Mouse (Mus musculus) kidney, embryonic 15.5 days (tissue): Measurements from ENCODE around the gene Exoc6. TPM values are rescaled to one million over a fixed set of nuclear protein-coding genes. Genes with fewer than 3 reads are reported as not detected.
A peak's percentile ranks its signal among the peaks of the same experiment; 100 is the strongest.
"Not testable (repeated sequence)": the region's sequence is repeated elsewhere in the genome, so short reads cannot be mapped to it uniquely, and the experiment has no call there.

Experiments used
- ATAC-seq: fragments of 200-750 bp; cut with Nextera tagmentation; replicated peaks from 2 replicates; pipeline ENCODE4 v1.8.0; 2017; ENCODE audit warnings: moderate TSS enrichment; ENCODE audit not compliant: low FRiP score
- H3K27ac ChIP-seq: fragments of 300-500 bp; sonication (generic); 2 replicates; pipeline ENCODE4 v1.5.1; 2015; ENCODE audit warnings: mild to moderate bottlenecking, inconsistent platforms
- H3K27me3 ChIP-seq: fragments of 300-500 bp; sonication (generic); 2 replicates; pipeline ENCODE4 v1.6.1; 2015; ENCODE audit warnings: inconsistent platforms
- H3K36me3 ChIP-seq: fragments of 300-500 bp; sonication (generic); 2 replicates; pipeline ENCODE4 v1.6.1; 2015; ENCODE audit warnings: inconsistent platforms
- H3K4me1 ChIP-seq: fragments of 300-500 bp; sonication (generic); 2 replicates; pipeline ENCODE4 v1.6.1; 2015; ENCODE audit warnings: inconsistent platforms
- H3K4me2 ChIP-seq: fragments of 300-500 bp; sonication (generic); 2 replicates; pipeline ENCODE4 v1.6.1; 2015; ENCODE audit warnings: moderate library complexity, mild to moderate bottlenecking, inconsistent platforms
- H3K4me3 ChIP-seq: fragments of 300-500 bp; sonication (generic); replicated peaks from 2 replicates; pipeline ENCODE4 v1.5.1; 2015; ENCODE audit warnings: mild to moderate bottlenecking, inconsistent platforms
- H3K9ac ChIP-seq: fragments of 300-500 bp; sonication (generic); 2 replicates; pipeline ENCODE4 v1.6.1; 2015; ENCODE audit warnings: mild to moderate bottlenecking, inconsistent platforms
- H3K9me3 ChIP-seq: fragments of 300-500 bp; sonication (generic); replicated peaks from 2 replicates; pipeline ENCODE4 v1.6.1; 2016; ENCODE audit warnings: inconsistent platforms
- WGBS: fragments of 180-500 bp; shearing (Covaris S2); methylation state at CpG from one replicate; pipeline ENCODE4 v1.1.7; 2015; ENCODE audit warnings: mixed read lengths; 5-methylcytosine and 5-hydroxymethylcytosine counted together
- polyA plus RNA-seq: library from polyadenylated mRNA; unstranded; fragments of >200 nt; fragmentation: Nextera tagmentation; extraction: Ambion mirVana; gene quantifications from 2 replicates; pipeline ENCODE4 v1.2.1, GENCODE M21; 2015

Gene Exoc6
- polyA plus RNA-seq, 1 experiment from 2014 or later = 23.2 TPM

GRCm38 (mm10) chr19:37543537-37544326, 6.5 kb upstream of the Exoc6 start:
- 0 out of 2 replicates have a peak, but pooled peaks cover 5% of the 10 kb centered on the region for H3K4me1 ChIP-seq
- ATAC-seq = no peak
- no peak overlapping the region for H3K4me3 ChIP-seq
- 0 out of 2 replicates have a peak overlapping the region, but pooled peaks have one; percentile 12 for H3K4me2 ChIP-seq
- H3K9me3 ChIP-seq = no peaks in the 10 kb centered on the region
- peaks cover 9% of the 10 kb centered on the region for H3K27me3 ChIP-seq
- WGBS = 47% methylated on average over 13 of the region's 13 CpGs
- H3K27ac ChIP-seq = peak overlapping the region; percentile 18; the same call in 1 of the 2 replicates
- no peak overlapping the region for H3K9ac ChIP-seq
- no peaks in the 10 kb centered on the region for H3K36me3 ChIP-seq

GRCm38 (mm10) chr19:37544476-37544875, 5.7 kb upstream of the Exoc6 start:
- Histone ChIP-seq H3K4me3 (no peak overlapping the region), H3K27ac (no peak overlapping the region), H3K9ac (no peak overlapping the region), H3K4me1 (0 out of 2 replicates have a peak, but pooled peaks cover 5% of the 10 kb centered on the region), H3K36me3 (no peaks in the 10 kb centered on the region), H3K27me3 (peaks cover 16% of the 10 kb centered on the region), H3K9me3 (no peaks in the 10 kb centered on the region), H3K4me2 (no peak overlapping the region)
- no peak for ATAC-seq
- 89% methylated on average over 9 of the region's 9 CpGs for WGBS

DNA sequence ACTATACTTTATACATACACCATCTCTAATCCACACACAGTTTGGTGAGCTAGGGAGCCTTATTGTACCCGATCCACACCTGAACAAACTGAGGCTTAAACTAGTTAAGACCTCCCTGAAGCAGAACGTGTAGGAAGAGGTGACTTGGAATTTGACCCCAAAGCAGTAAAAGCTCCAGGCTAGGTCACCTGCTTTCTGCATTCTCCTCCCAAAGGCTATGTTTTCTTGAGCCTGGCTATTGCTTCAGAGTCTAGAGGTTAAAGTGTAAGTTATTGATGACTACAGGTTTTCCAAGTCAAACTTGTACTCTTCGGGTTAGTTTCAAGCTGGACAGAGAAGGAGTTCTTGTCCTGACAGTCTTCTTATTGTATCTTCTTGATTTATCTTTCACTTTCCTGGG, 5.0 kb upstream of the Exoc6 start:
- H3K9ac ChIP-seq = no peak overlapping the region
- H3K4me3 ChIP-seq = no peak overlapping the region
- no peaks in the 10 kb centered on the region for H3K9me3 ChIP-seq
- ATAC-seq = no peak
- no peaks in the 10 kb centered on the region for H3K36me3 ChIP-seq
- no peak overlapping the region for H3K4me2 ChIP-seq
- H3K4me1 ChIP-seq = peaks cover 11% of the 10 kb centered on the region; the same call in 1 of the 2 replicates
- no peak overlapping the region for H3K27ac ChIP-seq
- 48% methylated on average over 3 of the region's 3 CpGs for WGBS
- peaks cover 19% of the 10 kb centered on the region for H3K27me3 ChIP-seq

GRCm38 (mm10) chr19:37545725-37546124, 4.5 kb upstream of the Exoc6 start:
- Histone ChIP-seq H3K9me3 (no peaks in the 10 kb centered on the region), H3K36me3 (no peaks in the 10 kb centered on the region), H3K27me3 (peaks cover 19% of the 10 kb centered on the region), H3K4me1 (peaks cover 12% of the 10 kb centered on the region), H3K4me3 (no peak overlapping the region), H3K4me2 (no peak overlapping the region), H3K27ac (no peak overlapping the region), H3K9ac (no peak overlapping the region)
- 87% methylated on average over 6 of the region's 6 CpGs for WGBS
- no peak for ATAC-seq

- Histone ChIP-seq H3K27ac (no peak overlapping the region), H3K4me1 (peaks cover 22% of the 10 kb centered on the region), H3K4me2 (no peak overlapping the region), H3K27me3 (peaks cover 19% of the 10 kb centered on the region), H3K9me3 (no peaks in the 10 kb centered on the region), H3K4me3 (no peak overlapping the region), H3K36me3 (no peaks in the 10 kb centered on the region), H3K9ac (no peak overlapping the region)
- no peak for ATAC-seq
- WGBS = 78% methylated on average over 4 of the region's 4 CpGs
Measured at GRCm38 (mm10) chr19:37546776-37547175, 3.4 kb upstream of the Exoc6 start.

GRCm38 (mm10) chr19:37551040-37551566, 885 bp downstream of the Exoc6 start:
- no peaks in the 10 kb centered on the region for H3K36me3 ChIP-seq
- H3K4me3 ChIP-seq = peak overlapping the region; percentile 89
- ATAC-seq = 0 out of 2 replicates have a peak, but pooled peaks have one; percentile 23
- peaks cover 19% of the 10 kb centered on the region for H3K27me3 ChIP-seq
- no peaks in the 10 kb centered on the region for H3K9me3 ChIP-seq
- H3K27ac ChIP-seq = peak overlapping the region; percentile 90
- peak overlapping the region; percentile 85 for H3K9ac ChIP-seq
- peaks cover 17% of the 10 kb centered on the region for H3K4me1 ChIP-seq
- WGBS = 12% methylated on average over 8 of the region's 8 CpGs
- peak overlapping the region; percentile 97 for H3K4me2 ChIP-seq

- Histone ChIP-seq H3K9ac (no peak overlapping the region), H3K4me3 (no peak overlapping the region), H3K27ac (peak overlapping the region; percentile 67; the same call in 1 of the 2 replicates), H3K4me1 (peaks cover 17% of the 10 kb centered on the region), H3K9me3 (no peaks in the 10 kb centered on the region), H3K36me3 (no peaks in the 10 kb centered on the region), H3K4me2 (no peak overlapping the region), H3K27me3 (peaks cover 11% of the 10 kb centered on the region)
- 81% methylated on average over 11 of the region's 11 CpGs for whole genome bisulfite sequencing
- no peak for ATAC-seq
Measured at GRCm38 (mm10) chr19:37553376-37554265, 3.4 kb downstream of the Exoc6 start.

- H3K4me3 ChIP-seq, H3K27me3 ChIP-seq, H3K4me2 ChIP-seq, H3K9me3 ChIP-seq, H3K36me3 ChIP-seq, ATAC-seq, H3K9ac ChIP-seq: not testable (repeated sequence)
- WGBS = 73% methylated on average over 5 of the region's 5 CpGs
- Histone ChIP-seq H3K27ac (0 out of 2 replicates have a peak overlapping the region, but pooled peaks have one; percentile 32), H3K4me1 (peaks cover 21% of the 10 kb centered on the region)
Measured at GRCm38 (mm10) chr19:37554266-37554650, 4.0 kb downstream of the Exoc6 start.

DNA sequence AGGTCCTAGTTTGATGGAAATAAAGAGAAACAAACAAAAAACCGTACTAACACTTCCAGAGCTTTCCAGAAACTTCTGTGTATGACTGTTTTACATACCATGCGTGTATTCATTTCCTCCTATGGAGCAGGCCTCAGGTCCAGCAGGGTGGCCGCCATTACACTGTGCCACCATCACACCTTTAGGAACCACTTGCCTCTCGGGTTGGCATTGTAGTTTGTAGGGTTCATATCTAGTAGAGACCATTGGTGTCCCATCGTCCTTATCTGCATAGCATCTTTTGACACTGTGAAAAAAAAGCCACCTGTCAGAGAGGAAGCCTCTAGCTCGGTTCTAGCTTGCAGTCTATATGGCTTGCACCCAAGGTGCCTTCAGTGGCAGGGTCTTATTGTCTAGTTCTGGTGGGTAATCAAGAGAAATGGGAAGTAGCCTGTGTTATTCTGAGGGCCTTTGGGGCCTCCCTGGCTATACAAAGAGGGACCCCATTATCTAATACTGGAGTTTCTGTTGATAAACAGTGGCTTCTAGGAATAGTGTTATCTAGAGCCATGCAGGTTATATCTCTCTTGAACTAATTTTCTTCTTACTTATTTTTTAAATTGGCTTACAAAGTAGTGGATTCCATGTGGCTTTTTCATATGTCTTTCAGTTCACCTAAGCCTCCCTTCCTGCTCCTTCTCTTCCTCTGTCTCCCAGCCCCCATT, 5.8 kb downstream of the Exoc6 start:
- H3K4me3 ChIP-seq = no peak overlapping the region
- H3K4me1 ChIP-seq = peaks cover 29% of the 10 kb centered on the region
- no peak overlapping the region for H3K9ac ChIP-seq
- WGBS = 85% methylated on average over 6 of the region's 6 CpGs
- no peak overlapping the region for H3K4me2 ChIP-seq
- H3K9me3 ChIP-seq = no peaks in the 10 kb centered on the region
- no peak overlapping the region for H3K27ac ChIP-seq
- ATAC-seq = no peak
- H3K27me3 ChIP-seq = no peaks in the 10 kb centered on the region
- no peaks in the 10 kb centered on the region for H3K36me3 ChIP-seq

DNA sequence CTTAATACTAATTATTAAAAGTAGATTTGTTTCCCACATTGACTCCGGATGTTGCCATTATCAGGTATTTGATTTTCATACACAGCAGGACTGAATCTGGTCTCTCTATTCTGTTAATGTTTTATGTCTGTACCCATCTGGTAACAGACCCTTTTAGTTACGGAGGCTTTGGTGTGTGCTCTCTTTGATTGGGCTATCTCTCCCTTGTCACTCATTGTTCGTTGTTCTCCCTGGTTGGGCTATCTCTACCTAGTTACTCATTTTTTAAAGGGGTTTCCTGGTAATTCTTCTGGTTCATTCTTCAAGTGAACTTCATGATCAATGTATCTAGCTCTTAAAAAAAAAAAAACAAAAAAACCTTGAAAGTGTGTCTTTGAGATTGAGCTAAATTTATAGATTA, 7.7 kb downstream of the Exoc6 start:
- Histone ChIP-seq H3K36me3 (no peaks in the 10 kb centered on the region), H3K9me3 (no peaks in the 10 kb centered on the region), H3K4me1 (peaks cover 28% of the 10 kb centered on the region), H3K9ac (no peak overlapping the region), H3K4me3 (no peak overlapping the region), H3K27ac (no peak overlapping the region), H3K4me2 (no peak overlapping the region), H3K27me3 (no peaks in the 10 kb centered on the region)
- no peak for ATAC-seq
- 72% methylated on average over 3 of the region's 3 CpGs for WGBS

- Histone ChIP-seq H3K9ac (0 out of 2 replicates have a peak overlapping the region, but pooled peaks have one; percentile 17), H3K4me2 (peak overlapping the region; percentile 47), H3K4me3 (no peak overlapping the region; the same call in 1 of the 2 replicates), H3K27ac (peak overlapping the region; percentile 87), H3K4me1 (peaks cover 28% of the 10 kb centered on the region), H3K9me3 (no peaks in the 10 kb centered on the region), H3K27me3 (no peaks in the 10 kb centered on the region), H3K36me3 (no peaks in the 10 kb centered on the region)
- 27% methylated on average over 9 of the region's 9 CpGs for WGBS
- ATAC-seq = peak; percentile 48
Measured at GRCm38 (mm10) chr19:37559286-37560079, 9.3 kb downstream of the Exoc6 start.
